Mouse (Mus musculus) spleen, adult 18-20 months (tissue): ENCODE results near the gene 4930595D18Rik.
A peak's percentile ranks its signal among the peaks of the same experiment; 100 is the strongest.

ENCODE experiments used
- DNase-seq, 2 experiments: peaks; one replicate each; pipeline ENCODE4 v3.0.0; 2022; ENCODE audit warnings: mixed read lengths in 2 of 2

4930595D18Rik gene

DNA sequence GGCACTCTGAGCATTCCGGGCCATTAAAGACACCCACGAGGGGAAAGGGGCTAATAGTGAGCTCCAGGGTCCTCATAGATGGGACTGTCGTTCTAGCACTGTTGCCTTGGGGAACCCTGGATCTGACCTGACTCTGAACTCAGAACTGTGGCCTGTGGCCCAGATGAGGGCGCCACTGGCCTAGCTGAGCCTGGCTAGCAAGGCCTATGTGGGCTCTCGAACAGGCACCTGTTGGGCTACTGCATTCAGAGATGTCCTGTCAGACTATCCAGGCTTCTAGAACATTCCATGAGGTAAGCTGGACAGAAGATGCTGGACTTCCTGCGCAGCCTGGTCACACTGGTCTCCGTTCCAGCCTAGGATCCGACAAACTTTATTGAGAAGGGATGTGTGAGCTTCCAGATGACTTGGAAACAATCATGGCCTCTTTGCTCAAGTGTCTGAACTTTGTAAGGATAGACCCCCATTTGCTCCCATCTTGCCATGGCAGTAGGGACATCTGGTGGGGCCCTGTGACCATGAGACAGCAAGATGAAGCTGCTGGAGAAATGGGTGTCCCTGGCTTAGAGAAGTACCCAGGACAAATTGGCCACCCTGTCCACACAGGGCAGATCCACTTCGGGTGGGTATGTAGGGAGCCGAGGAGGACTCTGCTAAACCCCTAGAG is 19.0 kb downstream of the 4930595D18Rik start:
- DNase-seq = peak; percentile 49 to 64

- DNase-seq = peak; percentile 77 to 84
Observed at GRCm38 (mm10) chr12:111164310-111164751, 20.0 kb downstream of the 4930595D18Rik start.

DNA sequence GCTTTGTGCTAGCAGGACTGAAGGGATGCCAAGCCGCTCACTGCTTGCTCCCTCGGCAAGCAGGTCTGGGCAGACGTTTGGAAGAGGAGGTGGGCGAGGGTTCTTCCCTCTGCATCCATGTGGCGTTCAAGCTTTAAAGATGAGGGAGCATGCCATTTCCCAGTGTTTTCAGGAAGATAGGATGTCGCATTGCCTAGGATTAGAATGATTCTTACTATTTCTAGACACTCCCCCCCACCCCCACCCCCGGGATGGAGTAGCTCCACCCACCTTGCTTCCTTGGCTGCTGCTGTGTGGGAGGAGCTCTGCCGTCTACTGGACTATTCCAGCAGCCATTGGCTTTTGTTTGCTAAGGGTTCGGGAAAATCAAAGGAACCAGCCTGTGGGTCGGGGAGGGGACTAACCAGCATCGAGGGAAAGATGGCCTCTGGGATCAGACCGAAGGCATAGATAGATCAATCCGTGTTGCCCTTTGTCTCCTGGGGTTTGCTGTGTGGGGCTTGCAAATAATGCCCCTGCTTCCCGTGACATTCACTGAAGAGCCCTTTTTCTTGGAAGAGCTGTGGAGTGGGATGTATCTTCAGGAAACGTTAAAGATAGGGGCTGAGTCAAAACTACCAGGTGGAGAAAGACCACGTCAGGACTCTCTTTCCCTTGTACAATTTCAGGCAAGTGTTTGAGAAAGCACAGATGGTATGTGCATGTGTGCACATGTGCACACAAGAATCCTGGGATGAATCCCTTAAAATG is 21.8 kb downstream of the 4930595D18Rik start:
- no peak for DNase-seq

GRCm38 (mm10) chr12:111161943-111162311 is 22.4 kb downstream of the 4930595D18Rik start:
- no peak for DNase-seq

- no peak for DNase-seq
Observed at GRCm38 (mm10) chr12:111160871-111161270, 23.4 kb downstream of the 4930595D18Rik start.

DNA sequence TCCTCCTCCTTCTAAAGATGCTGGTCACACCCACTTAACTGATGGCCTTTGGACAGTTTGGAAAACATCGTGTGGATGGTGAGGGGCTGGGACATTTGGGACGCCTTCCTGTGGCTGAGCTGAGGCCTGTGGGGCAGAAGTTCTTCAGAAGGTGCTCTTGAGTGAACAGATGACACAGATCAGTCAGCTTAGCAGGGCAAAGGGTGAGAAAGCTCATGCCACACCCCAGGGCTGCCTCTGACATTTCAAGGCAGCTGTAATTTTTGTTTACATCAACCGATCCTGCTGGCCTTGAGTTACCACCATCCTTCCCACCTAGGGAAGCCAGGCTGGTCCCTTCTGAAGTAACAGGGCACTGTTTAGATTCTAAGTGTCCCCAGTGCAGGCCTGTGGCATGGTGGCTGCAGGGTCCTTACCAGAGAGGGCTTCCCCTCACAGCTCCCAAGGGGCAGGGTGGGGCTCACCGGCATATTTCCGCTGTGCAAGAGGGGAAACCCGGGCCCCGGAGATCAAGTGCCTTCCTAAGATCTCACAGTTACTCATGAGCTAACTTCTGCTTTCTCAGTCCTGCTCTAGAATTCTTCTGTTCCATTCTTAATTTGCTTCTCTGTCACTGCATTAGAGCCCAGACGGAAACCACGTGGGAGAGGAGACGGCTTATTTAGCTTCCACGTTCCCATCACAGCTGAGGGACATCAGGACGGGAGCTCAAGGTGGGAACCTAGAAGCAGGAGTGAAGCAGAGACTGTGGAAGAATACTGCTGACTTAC is 24.4 kb downstream of the 4930595D18Rik start:
- DNase-seq = peak; percentile 91 to 92

DNA sequence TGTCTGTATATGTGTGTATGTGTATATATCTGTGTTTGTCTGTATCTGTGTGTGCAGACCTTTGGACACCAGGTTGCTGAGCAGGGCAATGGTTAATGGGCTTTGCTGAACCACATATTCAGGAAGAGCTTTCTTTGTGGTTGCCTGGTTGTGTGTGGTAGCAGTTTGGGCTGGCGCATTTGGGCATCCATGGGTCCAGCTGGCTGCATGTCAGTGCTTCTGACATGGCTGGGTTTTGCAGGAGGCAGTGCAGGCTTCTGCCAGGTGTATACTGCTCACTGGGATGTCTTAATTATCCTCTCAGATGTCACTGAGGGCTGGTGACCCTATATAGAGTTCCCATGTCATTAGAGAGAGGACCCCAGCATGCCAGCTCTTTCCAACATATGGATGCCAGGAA is 28.5 kb downstream of the 4930595D18Rik start:
- DNase-seq = no peak

GRCm38 (mm10) chr12:111154641-111155040 is 29.6 kb downstream of the 4930595D18Rik start:
- no peak for DNase-seq

DNA sequence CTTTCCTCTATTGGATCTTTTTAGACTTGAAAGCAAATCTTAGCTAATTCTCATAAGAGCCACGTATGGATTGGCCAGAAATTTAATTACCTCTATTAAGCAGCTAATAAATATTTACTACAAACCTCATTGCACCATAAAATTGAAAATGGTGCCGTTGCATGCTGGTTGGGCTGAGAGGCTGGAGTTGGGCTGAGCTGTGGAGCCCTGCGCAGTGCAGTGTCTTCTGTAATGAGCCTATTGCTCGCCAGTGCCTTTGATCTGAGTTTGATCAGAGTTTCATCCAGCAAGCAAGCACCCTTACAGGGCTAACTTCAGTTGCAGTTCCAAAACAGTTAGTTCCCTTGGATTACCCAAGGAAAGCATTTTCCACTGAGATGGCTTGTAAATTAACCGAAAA is 30.3 kb downstream of the 4930595D18Rik start:
- no peak for DNase-seq

- no peak for DNase-seq
Observed at GRCm38 (mm10) chr12:111152981-111153710, 31.1 kb downstream of the 4930595D18Rik start.

DNA sequence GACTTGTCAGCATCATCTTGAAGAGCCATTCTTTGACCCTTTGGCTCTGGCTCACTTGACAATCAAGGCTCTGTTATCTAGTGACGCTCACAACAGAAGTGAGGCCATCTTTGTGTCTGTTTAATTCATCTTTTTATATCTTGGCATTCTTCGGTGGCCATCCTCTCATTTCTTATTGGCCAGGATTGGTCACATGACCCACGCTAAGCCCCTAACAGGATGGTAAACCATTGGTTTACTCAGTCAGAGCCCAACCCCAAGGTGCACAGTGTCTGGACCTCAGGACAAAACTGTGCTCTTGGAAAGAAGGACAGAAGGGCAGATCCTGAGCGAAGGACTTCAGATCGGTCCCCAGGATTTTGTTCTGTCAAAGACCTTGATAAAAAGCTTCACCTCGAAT is 31.7 kb downstream of the 4930595D18Rik start:
- no peak for DNase-seq

DNA sequence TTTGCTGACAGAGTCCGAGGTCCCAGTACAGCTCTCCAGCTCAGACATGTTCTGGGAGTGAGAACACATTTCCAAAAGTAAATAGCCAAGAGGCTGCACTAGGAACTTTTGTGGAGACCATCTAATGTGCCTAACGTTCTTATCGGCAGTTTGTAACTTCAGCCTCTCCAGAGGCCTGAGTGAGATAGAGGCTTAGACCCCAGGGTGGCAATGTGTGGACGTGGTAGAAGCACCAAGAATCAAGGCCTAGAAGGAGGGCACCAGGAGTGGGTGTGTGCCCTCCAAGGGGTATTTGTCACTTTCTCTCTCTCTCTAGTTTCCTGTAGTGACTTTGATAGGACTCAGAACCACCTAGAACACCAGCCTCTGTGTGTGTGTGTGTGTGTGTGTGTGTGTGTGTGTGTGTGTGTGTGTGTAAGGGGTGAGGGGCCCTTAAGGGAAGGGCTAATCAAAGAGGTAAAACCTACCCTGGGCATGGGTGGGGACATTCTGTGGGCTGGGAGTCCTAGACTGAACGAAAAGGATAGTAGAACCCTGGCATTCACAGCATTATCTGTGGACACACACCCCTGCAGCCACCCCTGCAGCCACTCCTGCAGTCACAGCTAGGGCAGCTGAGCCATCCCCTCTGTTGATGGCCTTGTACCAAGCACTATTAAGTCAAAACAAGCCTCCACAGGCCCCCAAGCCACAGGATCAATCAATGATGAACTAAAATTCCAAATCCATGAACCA is 32.7 kb downstream of the 4930595D18Rik start:
- DNase-seq = no peak

DNA sequence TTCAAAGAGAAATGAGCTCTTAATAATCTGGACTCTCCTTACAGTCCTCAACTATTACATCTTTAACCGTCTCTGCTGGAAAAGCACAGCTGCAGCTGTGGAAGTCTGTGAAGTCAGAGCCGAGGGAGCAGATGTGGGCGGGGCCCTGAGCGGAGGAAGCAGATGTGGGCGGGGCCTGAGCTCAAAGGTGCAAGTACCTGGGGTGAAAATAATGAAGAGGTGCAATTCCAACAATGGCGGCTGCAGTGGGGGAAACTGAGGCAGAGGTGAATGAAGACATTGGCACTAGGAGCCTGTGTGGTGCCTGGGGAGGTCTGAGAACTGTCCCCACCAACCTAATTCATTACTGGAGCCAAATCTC is 34.1 kb downstream of the 4930595D18Rik start:
- peak; percentile 41 to 69 for DNase-seq

DNA sequence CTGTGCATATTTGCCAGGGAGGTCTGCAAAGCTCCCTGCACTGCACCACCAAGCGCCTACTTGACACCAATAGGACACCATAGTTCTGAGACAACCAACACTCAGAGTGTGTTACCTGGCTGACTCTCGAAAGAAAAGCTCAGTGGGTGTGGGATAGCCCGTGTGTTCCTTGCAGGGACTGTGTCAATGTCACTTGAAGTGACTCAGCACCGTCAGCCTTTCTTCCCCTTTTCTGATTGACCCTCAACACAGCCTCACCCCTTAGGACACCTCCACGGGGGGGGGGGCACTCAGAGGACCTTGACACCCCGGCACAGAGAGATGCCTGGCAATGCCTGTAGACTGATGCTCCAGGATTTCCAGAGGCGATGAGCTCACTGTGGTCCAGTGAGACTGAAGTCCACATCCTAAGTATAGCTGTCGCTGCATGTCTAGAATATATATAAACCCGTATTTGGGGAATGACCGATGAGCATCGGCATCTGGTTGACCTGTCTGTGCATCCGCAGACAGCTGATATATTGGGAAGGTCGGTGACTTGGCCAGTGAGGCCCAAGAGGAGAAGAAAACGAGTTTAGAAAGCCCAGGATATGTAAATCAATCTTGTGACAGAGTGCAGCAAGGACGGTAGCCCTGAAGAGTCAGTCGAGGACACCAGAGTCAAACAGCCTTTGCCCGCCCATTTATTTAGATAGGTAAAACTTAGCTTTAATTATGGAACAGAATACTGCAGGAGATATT is 34.6 kb downstream of the 4930595D18Rik start:
- DNase-seq = no peak

DNA sequence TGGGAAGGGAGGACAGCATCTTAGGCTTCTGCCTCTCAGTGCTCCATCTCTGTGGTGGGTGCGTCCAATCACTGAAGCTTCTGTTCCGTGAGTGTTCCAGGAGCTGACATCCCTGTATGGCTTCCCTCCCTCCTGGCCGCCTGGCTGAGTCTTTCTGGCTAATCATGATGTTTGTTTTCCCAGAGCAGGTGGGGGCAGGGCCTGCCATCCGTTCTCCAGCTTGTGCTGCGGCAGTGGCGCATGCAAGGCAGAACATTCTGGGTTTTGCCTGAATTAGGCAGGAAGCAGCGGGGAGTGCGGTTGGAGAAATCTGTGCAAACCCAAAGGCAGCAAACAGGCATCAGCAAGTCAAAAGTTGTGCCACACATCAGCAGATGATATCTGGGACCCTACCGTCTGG is 39.0 kb downstream of the 4930595D18Rik start:
- no peak for DNase-seq

DNA sequence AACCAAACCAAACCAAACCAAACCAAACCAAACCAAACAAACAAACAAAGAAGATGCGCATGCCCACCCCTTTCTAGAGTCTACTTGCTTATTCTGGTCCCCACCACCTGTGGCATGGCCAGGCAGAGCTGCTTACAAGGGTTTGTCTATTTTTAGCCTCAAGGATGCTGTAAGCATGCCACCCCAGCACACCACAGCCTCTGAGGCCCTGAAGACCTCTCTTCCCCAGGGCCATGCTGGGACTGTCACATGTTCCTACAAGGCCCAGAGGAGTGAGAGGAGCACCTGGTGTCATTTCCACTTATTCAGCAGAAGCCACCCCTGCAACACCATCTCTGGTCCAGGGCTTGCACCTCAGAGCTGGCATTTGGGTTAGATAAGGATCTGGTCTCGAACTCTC is 39.7 kb downstream of the 4930595D18Rik start:
- no peak for DNase-seq

DNA sequence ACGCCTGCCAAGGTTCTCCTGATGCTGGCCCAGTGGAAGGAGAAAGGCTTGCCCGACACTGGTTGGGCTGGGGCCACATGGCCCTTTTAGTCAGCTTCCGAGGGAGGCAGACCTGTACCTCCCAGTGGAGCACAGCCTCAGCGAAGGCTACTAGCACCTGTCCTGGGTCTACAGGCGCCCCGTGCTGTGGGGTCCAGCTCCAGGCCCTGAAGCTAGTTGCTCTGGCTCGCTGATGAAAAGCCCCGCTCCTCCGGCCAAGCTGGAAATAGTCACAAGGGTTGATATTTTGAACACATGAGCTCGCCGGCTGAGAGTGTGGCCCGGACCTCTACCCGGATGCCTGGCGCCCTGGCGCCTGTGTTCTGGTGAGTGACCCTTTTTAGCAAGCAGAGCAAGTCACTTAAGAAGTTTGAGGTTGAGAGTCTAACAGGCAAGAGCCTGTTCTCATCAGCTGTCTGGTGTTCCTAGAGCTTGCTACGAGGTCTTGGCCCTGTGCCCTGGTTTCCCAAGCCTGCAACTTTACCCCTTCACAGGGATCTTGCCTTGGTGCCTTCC is 40.7 kb downstream of the 4930595D18Rik start:
- DNase-seq = no peak

GRCm38 (mm10) chr12:111143005-111143508 is 41.2 kb downstream of the 4930595D18Rik start:
- DNase-seq = peak in 1 of 2 experiments; percentile 28

DNA sequence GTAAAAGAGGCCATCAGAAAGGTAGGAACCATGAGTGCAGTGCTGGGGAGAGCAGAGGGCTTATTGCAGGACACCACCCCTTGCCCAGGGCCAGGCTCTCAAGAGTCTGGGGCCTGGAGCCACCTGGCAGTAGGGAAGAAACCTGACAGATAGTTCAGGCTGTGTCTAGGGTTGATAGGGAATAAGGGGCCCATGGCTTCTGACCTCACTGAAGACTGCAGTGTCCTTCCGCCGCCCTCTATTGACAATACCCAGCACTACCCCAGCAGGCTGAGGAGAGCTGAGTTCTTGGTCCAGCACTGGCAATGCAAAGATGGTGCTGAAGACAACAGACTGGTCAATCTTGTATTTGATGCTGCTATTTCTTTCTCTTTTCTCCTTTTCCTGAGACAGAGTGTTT is 47.2 kb downstream of the 4930595D18Rik start:
- DNase-seq = peak in 1 of 2 experiments; percentile 41

DNA sequence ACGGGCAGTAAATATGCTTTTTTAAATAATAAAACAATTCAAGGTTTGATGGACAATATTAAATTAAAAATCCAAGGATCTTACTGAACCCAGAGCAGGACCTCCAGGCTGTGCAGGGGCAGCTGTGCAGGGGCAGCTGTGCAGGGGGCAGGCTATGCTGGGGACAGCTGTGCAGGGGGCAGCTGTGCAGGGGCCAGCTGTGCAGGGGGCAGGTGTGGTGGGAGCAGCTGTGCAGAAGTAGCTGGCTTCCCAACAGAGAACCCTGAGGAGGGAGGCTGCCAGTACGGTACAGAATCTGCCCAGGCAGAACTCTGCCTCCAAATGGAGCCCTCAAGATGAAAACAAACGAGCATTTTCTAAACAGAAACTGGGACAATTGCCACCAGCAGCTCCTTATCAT is 48.3 kb downstream of the 4930595D18Rik start:
- no peak for DNase-seq
